Mouse (Mus musculus): ENCODE results near the gene Arntl2.

GRCm38 (mm10) chr6:146834342-146834741 is 38.5 kb downstream of the Arntl2 start:
- TF ChIP-seq EP300 (IDR thresholded peaks at IDR 0.05; ENCODE audit: low read length) (no peak), ZMIZ1 (IDR thresholded peaks at IDR 0.05; ENCODE audit: low read depth, low read length) (no peak), CTCF (conservative IDR thresholded peaks at IDR 0.05 in 1 of 2, IDR thresholded peaks at IDR 0.05 in 1 of 2; ENCODE audit: low read depth in 2 of 2, low read length in 2 of 2) (no peak), POLR2A (IDR thresholded peaks at IDR 0.05; ENCODE audit: low read depth, low read length) (no peak), TCF12 (IDR thresholded peaks at IDR 0.05; ENCODE audit: low read depth, low read length) (no peak)

Measured in CH12.LX (cell line).